Mouse (Mus musculus): ENCODE measurements around the gene 1110008P14Rik.

1110008P14Rik gene

DNA sequence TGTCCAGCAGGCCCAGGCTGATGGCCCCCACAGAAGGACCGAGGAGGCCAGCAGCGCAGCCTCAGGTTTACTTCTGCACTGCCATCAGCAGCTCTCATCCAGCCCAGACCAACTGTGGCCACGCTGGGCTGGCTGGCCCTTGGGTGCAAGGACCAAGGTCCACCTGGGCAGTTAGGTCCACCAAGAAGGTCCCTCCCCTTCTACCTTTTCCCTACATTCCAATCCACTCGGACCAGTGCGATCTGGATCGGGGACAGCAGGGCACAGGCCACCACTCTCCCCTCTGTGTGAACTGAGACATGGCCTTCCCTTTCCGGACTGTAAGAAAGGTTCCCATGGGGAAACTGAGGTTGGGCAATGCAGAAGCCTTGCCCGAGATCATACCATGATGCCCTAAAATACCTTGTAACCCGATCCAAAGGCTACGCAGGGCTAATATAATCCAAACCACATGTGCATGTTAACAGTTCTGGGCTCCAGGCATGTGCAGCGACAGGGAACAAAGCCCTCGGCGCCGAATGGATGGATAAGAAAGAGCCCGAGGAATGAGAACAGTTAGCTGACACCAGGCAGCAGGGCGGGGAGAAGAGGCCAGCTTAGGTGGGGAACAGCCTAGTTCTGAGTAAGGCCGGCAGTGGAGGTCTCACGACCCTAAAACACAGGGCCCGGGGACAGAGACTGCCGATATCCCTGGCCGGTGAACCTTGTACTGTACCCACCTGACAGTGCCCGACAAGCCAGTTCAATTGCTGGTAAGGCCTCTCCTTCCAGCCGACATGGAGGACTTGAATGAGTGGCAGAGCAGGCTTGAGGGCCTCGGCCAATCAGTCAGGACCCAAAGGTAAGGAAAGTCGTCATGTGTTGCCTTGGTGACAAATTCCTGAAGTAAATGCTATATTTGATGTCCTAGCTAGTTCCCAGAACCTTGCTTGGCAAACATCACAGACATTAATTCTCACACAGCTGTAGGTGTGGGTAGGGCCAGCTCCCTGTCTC is 27.0 kb upstream of the 1110008P14Rik start:
- no peak for DNase-seq

- no peak for DNase-seq
These were observed 25.5 kb upstream of the 1110008P14Rik start for GRCm38 (mm10) chr2:32407144-32407824.

- DNase-seq = peak; percentile 97
These were observed 22.9 kb upstream of the 1110008P14Rik start for GRCm38 (mm10) chr2:32404663-32405062.

DNA sequence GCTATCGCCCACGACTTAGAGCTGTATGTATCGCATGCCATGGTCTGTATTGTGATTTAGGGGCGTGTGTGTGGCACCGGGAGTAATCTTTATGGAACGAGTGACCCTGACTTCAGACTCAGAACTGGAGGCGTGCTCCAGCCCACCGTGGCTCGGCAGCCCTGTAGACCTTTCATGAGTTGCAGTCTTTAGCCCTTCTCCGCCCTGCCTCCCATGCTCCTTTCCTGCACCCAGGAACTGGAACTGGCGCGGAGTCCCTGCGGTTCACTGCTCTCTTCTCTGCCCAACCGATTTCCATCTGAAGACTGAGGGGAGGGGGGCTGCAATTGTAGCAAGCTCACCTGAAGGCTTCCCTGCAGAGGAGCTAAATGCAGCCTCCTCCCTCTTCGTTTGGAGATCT is 15.0 kb upstream of the 1110008P14Rik start:
- no peak for DNase-seq

- DNase-seq = peak; percentile 97
These were observed 14.3 kb upstream of the 1110008P14Rik start for GRCm38 (mm10) chr2:32395946-32396621.

DNA sequence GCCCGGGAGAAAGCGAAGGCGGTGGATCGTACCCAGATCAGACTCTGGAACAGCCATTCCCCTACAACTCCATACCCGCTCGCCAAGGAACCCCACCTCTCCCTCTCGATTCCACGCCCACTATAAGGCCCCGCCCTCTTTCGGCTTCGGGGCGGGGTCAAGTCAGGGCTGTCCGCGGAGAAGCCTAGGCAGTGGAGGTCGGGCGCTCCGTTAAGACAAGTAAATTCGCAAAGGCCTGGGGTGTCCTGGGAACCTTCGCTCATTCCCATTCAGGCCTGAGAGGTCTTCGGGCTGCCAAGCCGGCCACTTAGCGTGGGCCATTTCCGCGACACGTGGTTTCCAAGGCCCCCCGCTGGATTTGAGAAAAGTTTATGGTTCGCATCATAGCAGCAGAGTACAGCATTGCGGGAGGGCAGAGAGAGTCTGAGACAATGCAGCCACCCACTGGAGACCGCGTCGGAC is 13.8 kb upstream of the 1110008P14Rik start, which contains the start of gene Ptges2:
Ptges2 (plus strand) TSS at position 413 of the 462 bp plus-strand sequence.
- DNase-seq = peak; percentile 96

DNA sequence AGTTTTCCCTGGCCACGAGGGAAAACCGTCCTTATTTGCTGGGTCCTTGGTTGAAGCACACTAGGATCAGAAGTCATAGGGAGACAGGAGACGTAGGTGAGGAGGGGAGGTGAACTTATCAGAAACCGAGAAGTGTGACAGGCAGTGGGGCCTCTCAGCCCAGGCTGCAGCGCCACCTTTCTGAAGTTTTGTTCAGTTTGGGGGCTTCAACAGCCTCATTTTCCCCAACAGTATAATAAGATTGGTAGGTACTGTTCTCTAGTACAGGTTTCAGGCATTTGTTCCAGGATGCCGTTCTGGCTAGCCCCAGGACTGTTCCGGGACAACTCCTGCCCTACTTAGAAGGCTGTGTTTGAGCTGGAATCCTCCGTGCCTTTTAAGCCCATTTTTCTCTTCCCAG is 13.2 kb upstream of the 1110008P14Rik start:
- peak; percentile 51 for DNase-seq

- DNase-seq = no peak
These were observed 10.3 kb upstream of the 1110008P14Rik start for GRCm38 (mm10) chr2:32392063-32392462.

GRCm38 (mm10) chr2:32390871-32391270 is 9.1 kb upstream of the 1110008P14Rik start:
- no peak for DNase-seq

DNA sequence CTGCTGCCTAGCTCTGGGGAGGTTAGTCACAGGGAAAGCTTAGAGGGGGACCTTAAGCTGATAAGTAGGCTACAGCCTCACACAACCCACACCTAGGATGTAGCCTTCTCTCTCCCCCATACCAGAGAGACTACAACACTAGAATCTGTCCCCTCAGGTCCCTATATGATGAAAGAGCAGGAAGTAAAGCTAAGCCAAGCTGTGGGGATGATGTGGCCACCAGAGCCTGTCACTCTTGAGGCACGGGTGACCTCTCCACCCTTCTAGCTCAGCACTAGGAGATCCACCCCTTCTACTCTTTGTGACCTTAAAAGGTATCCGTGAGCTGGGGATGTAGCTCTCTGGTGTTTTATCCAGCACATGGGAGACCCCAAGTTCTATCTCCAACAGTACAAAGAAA is 7.4 kb upstream of the 1110008P14Rik start:
- DNase-seq = no peak

DNA sequence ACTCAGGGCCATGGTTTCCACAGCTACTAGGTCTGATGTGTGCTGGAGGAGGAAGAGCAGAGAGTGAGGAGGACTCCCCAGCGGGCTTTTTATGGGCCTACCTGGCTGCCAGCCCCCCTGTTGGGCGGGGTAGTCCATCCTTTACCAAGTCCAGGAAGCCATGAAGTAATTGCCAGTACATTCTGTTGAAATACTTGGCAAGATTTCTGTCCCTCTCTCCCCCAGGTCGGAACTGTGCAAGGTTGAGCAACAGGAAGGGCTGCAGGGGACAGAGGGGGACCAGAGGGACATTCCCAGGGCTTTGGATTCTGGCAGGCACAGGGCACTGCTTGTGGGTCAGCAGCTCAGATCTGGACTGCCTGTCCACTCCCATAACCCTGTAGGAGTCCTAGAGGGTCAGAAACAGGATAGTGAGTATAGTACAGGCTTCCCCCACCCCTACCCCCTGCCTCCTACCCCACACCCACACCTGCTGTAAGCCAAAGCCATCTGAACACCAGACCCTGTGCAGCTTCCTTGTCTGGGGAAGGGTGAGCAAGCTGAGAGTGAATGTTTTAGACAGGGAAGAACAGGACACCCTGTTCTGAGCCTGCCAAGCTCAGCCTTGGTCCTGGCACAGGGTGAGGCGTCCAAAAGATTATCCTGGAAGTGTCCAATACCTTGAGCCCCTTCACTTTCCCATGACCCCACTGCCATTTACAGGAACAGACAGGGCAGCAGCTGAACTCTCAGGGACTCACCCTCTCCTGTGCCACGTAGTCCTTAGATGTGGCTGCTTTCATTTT is 6.2 kb upstream of the 1110008P14Rik start, which contains the start of gene Lcn2:
Lcn2 (minus strand) TSS at position 547 of the 785 bp plus-strand sequence.
- DNase-seq = no peak

- no peak for DNase-seq
These were observed 951 bp upstream of the 1110008P14Rik start for GRCm38 (mm10) chr2:32382689-32383088.

DNA sequence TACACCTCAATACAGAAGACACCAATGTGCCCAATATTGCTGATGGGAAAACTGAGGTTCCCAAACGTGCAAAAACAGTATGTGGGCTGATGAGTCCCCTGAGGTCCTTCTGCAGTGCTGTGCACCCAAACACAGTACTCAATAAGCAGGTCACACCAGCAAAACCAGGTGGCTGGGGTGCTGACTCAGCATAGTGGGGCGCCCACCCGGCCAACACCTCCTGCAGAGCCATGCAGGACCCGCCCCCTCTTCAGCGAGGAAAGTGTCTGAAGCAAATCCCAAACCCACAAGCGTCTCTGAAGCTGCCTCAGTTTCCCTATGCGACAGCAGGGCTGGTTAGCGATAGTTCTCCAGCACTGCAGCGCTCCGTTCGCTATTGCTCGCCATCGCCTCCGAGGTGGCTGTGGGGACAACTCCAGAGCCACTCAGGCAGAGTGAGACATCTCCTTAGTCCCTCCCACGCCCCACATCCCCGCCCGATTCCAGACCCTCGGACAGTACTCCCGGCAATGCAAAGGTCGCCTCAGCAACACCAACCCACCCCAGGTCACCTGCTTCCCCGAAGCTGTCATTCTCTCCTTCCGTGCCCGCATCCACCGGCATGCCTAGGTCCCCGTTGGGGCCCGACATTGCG is 480 bp downstream of the 1110008P14Rik start:
- DNase-seq = no peak

- no peak for DNase-seq
These were observed 1.7 kb downstream of the 1110008P14Rik start for GRCm38 (mm10) chr2:32380001-32380500.

DNA sequence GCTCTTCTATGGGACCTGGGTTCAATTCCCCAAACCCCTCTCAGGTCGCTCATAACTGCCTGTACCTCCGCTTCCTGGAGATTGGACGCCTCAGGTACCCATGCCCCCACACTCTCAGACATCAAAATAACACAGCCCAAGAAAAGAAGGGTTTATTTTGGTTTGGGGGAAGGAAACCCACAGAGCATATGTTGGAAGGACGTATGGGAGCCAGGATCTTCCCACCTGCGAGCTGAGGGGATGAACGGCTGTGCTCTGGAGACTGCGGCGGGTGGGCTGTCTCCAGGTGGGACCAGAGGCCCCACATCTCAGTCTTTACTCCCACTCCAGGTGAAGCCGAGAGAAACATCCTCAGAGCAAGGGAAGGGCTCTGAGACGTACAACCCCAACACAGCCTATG is 4.8 kb downstream of the 1110008P14Rik start:
- no peak for DNase-seq

DNA sequence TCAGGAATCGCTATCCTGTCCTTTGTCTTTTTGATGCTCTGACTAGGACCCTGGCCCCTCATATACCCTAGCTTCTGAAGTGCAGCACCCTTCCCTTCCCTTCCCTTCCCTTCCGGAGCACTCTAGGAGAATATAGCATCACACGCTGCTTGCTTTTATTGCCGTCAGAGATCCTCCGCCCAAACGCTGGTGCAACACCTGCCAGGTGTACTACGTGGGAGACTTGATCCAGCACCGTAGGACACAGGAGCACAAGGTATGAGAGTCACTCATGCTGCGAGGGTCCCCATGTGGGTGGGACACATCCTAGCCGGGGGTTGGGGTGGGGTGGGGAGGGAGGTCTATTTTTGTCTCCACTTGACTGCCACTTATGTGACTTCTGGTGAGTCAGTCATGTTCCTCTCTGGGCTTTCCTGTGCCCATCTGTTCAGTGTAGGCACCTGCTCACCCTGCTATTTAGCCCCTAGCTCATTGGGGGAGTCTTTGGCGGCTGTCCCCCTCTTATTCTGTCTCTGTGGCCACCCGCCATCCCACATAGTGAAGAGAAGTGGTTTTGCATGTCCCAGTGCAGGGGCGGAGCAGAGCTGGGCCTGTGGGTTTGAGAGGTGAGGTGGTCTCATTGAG is 6.3 kb downstream of the 1110008P14Rik start:
- DNase-seq = no peak

DNA sequence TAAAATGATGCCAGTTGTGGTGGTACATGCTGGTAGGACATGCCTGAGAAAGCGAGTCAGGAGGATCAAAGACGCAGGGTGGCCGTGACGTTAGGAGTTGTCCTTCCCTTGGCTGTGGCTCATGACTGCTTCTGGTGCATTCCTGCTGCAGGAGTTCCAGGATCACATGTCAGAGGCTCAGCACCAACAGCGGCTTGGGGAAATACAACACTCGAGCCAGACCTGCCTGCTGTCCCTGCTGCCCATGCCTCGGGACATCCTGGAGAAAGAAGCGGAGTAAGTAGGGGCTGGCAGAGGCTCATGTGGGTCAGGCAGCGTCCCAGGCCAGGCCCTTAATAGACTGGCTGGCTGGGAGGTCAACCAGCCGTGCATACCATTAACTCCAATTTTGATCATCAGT is 7.5 kb downstream of the 1110008P14Rik start:
- DNase-seq = no peak

DNA sequence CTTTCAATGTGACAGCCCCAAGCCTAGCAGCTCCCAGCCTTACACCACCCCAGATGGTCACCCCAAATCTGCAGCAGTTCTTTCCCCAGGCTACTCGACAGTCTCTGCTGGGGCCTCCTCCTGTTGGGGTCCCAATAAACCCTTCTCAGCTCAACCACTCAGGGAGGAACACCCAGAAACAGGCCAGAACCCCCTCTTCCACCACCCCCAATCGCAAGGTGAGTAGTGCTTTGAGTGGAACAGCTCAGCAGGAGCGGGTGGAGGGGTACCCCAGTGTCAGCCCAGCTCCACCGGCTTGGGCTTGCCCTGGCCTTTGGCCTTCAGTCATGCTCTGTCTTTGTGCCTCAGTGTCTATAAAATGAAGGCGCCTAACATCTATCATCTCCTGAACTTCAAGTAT is 14.4 kb downstream of the 1110008P14Rik start:
- no peak for DNase-seq

- DNase-seq = no peak
These were observed 17.6 kb downstream of the 1110008P14Rik start for GRCm38 (mm10) chr2:32364121-32364520.

GRCm38 (mm10) chr2:32363376-32364106 is 18.2 kb downstream of the 1110008P14Rik start:
- no peak for DNase-seq
